8 mouse cellular contexts compared by ENCODE assay signal in genomic region chr9:106787979-106788811, GRCm38 (mm10). TPM values are rescaled to one million over a fixed set of nuclear protein-coding genes. Genes with fewer than 3 reads are reported as not detected.
DNase-seq lines count a peak whose midpoint lies in the region; ATAC-seq and TF ChIP-seq lines count a peak whose summit lies in the region.

No protein-coding gene starts in this region.

- 8% methylated on average over 23 of the region's 23 CpGs for WGBS in forebrain, postnatal 0 days
- 4% methylated on average over 23 of the region's 23 CpGs for WGBS in kidney, postnatal 0 days
- WGBS in midbrain, embryonic 11.5 days, result 9% methylated on average over 23 of the region's 23 CpGs

- H3K27me3 ChIP-seq in forebrain, postnatal 0 days (ENCODE audit: insufficient read depth, low read length), result no peaks in the 10 kb centered on the region
- no peaks in the 10 kb centered on the region for H3K27me3 ChIP-seq in kidney, postnatal 0 days (ENCODE audit: insufficient read depth, low read length)
- H3K27me3 ChIP-seq in midbrain, embryonic 11.5 days (ENCODE audit: control insufficient read depth, insufficient read depth, low read length), result no peaks in the 10 kb centered on the region

- H3K9me3 ChIP-seq in forebrain, postnatal 0 days (ENCODE audit: low read length), result no peaks in the 10 kb centered on the region
- H3K9me3 ChIP-seq in kidney, postnatal 0 days (replicated peaks; ENCODE audit: low read length), result no peaks in the 10 kb centered on the region
- no peaks in the 10 kb centered on the region for H3K9me3 ChIP-seq in midbrain, embryonic 11.5 days (ENCODE audit: control insufficient read depth, low read length)

- no peaks in the 10 kb centered on the region for H3K36me3 ChIP-seq in forebrain, postnatal 0 days (ENCODE audit: insufficient read depth)
- no peaks in the 10 kb centered on the region for H3K36me3 ChIP-seq in kidney, postnatal 0 days (ENCODE audit: insufficient read depth, low read length)
- H3K36me3 ChIP-seq in midbrain, embryonic 11.5 days (ENCODE audit: control insufficient read depth, insufficient read depth, low read length), result no peaks in the 10 kb centered on the region

- ATAC-seq in forebrain, postnatal 0 days, result 0 out of 2 replicates have a peak, but pooled peaks have one; percentile 7
- no peak; the same call in none of the 2 replicates for ATAC-seq in kidney, postnatal 0 days (replicated peaks; ENCODE audit: low FRiP score, low read depth)
- peak; percentile 38 for ATAC-seq in midbrain, embryonic 11.5 days (ENCODE audit: low FRiP score)

- peak; percentile 7 to 9 for DNase-seq in cerebellum, postnatal 14 days
- DNase-seq in cerebellum, postnatal 4 days (ENCODE audit: low spot score in 2 of 2), result no peak
- peak; percentile 28 for DNase-seq in 3134 (ENCODE audit: extremely low read depth, insufficient read length, low spot score)
- DNase-seq in adrenal gland, postnatal 14 days, result peak; percentile 10
- no peak for DNase-seq in forebrain, postnatal 0 days
- DNase-seq in kidney, postnatal 0 days (ENCODE audit: low spot score), result peak; percentile 69
- DNase-seq in midbrain, embryonic 11.5 days (ENCODE audit: low spot score, missing footprints), result peak; percentile 90
- DNase-seq in spleen, postnatal 36 days (ENCODE audit: low spot score in 2 of 2), result no peak

- peak overlapping the region; percentile 81 for H3K27ac ChIP-seq in forebrain, postnatal 0 days (ENCODE audit: low read depth, low read length)
- H3K27ac ChIP-seq in kidney, postnatal 0 days, result peak overlapping the region; percentile 91
- H3K27ac ChIP-seq in midbrain, embryonic 11.5 days (ENCODE audit: low read depth, low read length), result peak overlapping the region; percentile 65

- peak overlapping the region; percentile 96 for H3K9ac ChIP-seq in forebrain, postnatal 0 days
- peak overlapping the region; percentile 94 for H3K9ac ChIP-seq in kidney, postnatal 0 days (ENCODE audit: low read depth, low read length)
- H3K9ac ChIP-seq in midbrain, embryonic 11.5 days (ENCODE audit: low read length), result peak overlapping the region; percentile 95

- H3K4me2 ChIP-seq in forebrain, postnatal 0 days (ENCODE audit: low read depth), result peak overlapping the region; percentile 81
- H3K4me2 ChIP-seq in kidney, postnatal 0 days (ENCODE audit: low read length), result peak overlapping the region; percentile 80
- H3K4me2 ChIP-seq in midbrain, embryonic 11.5 days, result peak overlapping the region; percentile 79

- no peaks in the 10 kb centered on the region for H3K4me1 ChIP-seq in forebrain, postnatal 0 days (ENCODE audit: insufficient read depth)
- H3K4me1 ChIP-seq in kidney, postnatal 0 days (replicated peaks; ENCODE audit: insufficient read depth, low read length), result 0 out of 2 replicates have a peak, but pooled peaks cover 5% of the 10 kb centered on the region
- H3K4me1 ChIP-seq in midbrain, embryonic 11.5 days (ENCODE audit: control insufficient read depth, insufficient read depth, low read length), result peaks cover 6% of the 10 kb centered on the region; the same call in 1 of the 2 replicates

- no peak for TF ChIP-seq CTCF in forebrain, postnatal 0 days (IDR thresholded peaks at IDR 0.05; ENCODE audit: low read depth)
- TF ChIP-seq CTCF in kidney, postnatal 0 days (IDR thresholded peaks at IDR 0.05; ENCODE audit: low read depth), result no peak

- peak overlapping the region; percentile 98 for H3K4me3 ChIP-seq in forebrain, postnatal 0 days (ENCODE audit: low read depth, low read length)
- H3K4me3 ChIP-seq in kidney, postnatal 0 days (replicated peaks; ENCODE audit: low read depth, low read length), result peak overlapping the region; percentile 92
- H3K4me3 ChIP-seq in midbrain, embryonic 11.5 days (ENCODE audit: low read depth, low read length), result peak overlapping the region; percentile 85

RNA-seq across cellular contexts. Expression of gene Rad54l2, which starts 0.8 kb away (rescaled TPM):
- total RNA-seq in adrenal gland, postnatal 14 days (2021), result 25.5 and 26.0 TPM in 2 replicates
- 18.6 and 22.7 TPM in 2 replicates for total RNA-seq in forebrain, postnatal 0 days (2014; rRNA removed)
- 1.7 and 3.6 TPM in 2 replicates for polyA plus RNA-seq in forebrain, postnatal 0 days (2015; fragmentation: Nextera tagmentation; extraction: Ambion mirVana)
- 2.7 and 3.2 TPM in 2 replicates for polyA plus RNA-seq in kidney, postnatal 0 days (2015; fragmentation: Nextera tagmentation; extraction: Ambion mirVana)
- 5.5 and 6.1 TPM in 2 replicates for polyA plus RNA-seq in midbrain, embryonic 11.5 days (2014; fragmentation: Nextera tagmentation; extraction: Ambion mirVana)

RNA-seq across cellular contexts. Expression of gene Dcaf1, which starts 33.5 kb away (rescaled TPM):
- 27.8 and 28.4 TPM in 2 replicates for total RNA-seq in adrenal gland, postnatal 14 days (2021)
- total RNA-seq in forebrain, postnatal 0 days (2014; rRNA removed), result 25.0 and 33.7 TPM in 2 replicates
- polyA plus RNA-seq in forebrain, postnatal 0 days (2015; fragmentation: Nextera tagmentation; extraction: Ambion mirVana), result 4.7 and 8.0 TPM in 2 replicates
- polyA plus RNA-seq in kidney, postnatal 0 days (2015; fragmentation: Nextera tagmentation; extraction: Ambion mirVana), result 7.9 and 10.1 TPM in 2 replicates
- polyA plus RNA-seq in midbrain, embryonic 11.5 days (2014; fragmentation: Nextera tagmentation; extraction: Ambion mirVana), result 28.6 and 37.7 TPM in 2 replicates

Comparison
In these comparisons a context has a peak if more than half of its experiments do, and no peak if none do; other contexts are left out.
1. DNase-seq: peak in cerebellum, postnatal 14 days (2 of 2), 3134 (single experiment), adrenal gland, postnatal 14 days (single experiment), kidney, postnatal 0 days (single experiment) and midbrain, embryonic 11.5 days (single experiment); none in cerebellum, postnatal 4 days (0 of 2), forebrain, postnatal 0 days (single experiment) and spleen, postnatal 36 days (0 of 2).
2. Peak in every context shown above with its lines, with median percentiles within 50 percentile points of each other: H3K27ac ChIP-seq, H3K4me2 ChIP-seq, H3K4me3 ChIP-seq and H3K9ac ChIP-seq.